Mouse (Mus musculus) megakaryocyte, adult 5-6 weeks (primary cell): Measurements from ENCODE around the gene Klk1b27. TPM values are rescaled to one million over a fixed set of nuclear protein-coding genes. Genes with fewer than 3 reads are reported as not detected.
"Not testable (repeated sequence)": the region's sequence is repeated elsewhere in the genome, so short reads cannot be mapped to it uniquely, and the experiment has no call there.

Experiments
- ATAC-seq: 2 replicates; pipeline ENCODE4 v1.8.0; 2016; ENCODE audit warnings: mild to moderate bottlenecking, inconsistent platforms; ENCODE audit not compliant: poor library complexity, severe bottlenecking
- total RNA-seq, 2 experiments: library from RNA; stranded (forward) in 1 of 2; stranded (reverse) in 1 of 2; fragments of 153-499, 151-499 nt in 1 of 2; fragments of 221-1000, 200-1000 nt in 1 of 2; gene quantifications; 2 replicates each; pipeline versions ENCODE4 v1.2.3 to v1.2.4; 2015 to 2017

Gene Klk1b27
- total RNA-seq (2015) (not detected in 2 replicates), total RNA-seq (2017) (not detected in 2 replicates)

DNA sequence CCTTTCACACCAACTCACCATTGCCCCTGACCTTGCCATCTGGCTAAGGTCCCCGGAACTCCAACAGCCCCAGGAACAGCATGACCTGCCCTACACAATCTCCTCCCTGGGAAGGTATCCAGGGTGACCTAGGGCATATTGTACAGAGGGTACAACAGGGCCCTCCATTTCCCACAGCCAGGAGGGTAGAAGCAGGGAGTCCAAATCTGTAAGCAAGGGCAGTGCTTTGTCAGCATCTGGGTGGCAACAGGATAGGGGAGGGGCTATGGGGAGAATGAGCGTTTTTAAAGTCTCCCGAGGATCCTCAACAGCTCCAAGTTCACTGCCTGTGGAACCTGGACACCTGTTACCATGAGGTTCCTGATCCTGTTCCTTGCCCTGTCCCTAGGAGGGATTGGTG, at the start of gene Klk1b27:
Gene Klk1b27 (plus strand): TSS at position 301 of the 400 bp plus-strand sequence.
- not testable (repeated sequence) for ATAC-seq

DNA sequence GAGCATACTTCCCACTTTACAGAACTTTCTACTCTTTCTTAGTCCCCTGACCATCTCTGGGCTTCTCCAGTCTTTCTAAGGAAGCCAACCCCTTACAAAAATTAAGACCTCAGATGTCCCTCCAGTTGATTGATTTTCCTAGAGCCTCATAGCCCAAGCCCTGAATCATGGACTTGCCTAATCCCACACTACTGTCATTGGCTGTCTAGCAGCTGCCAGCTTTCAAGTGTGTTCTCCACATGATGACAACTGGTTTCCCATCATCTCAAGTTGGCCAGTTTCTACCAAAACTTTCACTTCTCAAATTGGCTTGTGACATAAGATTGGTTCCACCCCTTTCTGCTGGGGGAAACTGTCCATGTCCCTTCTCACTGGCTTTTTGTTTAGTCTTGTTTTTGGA, 47.2 kb upstream of the Klk1b27 start:
- ATAC-seq, result peak; percentile 95

DNA sequence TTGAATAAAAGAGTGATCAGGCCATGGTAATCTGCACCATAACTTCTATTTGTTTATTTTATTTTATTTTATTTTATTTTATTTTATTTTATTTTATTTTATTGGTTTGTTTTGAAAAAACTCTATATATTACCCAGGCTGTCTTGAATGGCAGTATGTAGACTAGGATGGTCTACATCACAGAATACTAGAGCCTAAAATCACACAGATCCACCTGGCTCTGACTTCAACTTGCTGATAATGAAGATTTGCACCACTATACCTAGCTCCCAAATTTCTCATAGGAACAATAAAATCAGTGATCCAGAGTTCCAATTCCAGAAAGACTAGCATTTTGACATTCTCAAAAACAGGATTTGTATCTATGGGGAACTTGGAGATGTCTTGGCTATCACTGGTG, 40.2 kb upstream of the Klk1b27 start, which contains the start of gene Klk1b26:
Gene Klk1b26 (plus strand): TSS at position 301 of the 400 bp plus-strand sequence.
- ATAC-seq, result not testable (repeated sequence)

DNA sequence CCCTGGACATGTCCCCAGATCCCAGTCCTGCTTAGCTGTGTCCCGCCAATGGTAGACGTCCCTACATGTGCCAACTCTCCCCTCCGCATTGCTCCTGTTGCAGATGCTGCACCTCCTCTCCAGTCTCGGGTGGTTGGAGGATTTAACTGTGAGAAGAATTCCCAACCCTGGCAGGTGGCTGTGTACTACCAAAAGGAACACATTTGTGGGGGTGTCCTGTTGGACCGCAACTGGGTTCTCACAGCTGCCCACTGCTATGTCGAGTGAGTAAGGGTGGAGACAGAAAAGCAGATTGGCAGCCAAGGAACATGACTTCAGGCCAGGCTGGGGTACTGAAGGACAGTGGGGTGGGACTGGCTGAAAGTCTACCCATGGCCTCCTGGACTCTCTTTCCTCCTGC, 37.4 kb upstream of the Klk1b27 start:
- not testable (repeated sequence) for ATAC-seq

DNA sequence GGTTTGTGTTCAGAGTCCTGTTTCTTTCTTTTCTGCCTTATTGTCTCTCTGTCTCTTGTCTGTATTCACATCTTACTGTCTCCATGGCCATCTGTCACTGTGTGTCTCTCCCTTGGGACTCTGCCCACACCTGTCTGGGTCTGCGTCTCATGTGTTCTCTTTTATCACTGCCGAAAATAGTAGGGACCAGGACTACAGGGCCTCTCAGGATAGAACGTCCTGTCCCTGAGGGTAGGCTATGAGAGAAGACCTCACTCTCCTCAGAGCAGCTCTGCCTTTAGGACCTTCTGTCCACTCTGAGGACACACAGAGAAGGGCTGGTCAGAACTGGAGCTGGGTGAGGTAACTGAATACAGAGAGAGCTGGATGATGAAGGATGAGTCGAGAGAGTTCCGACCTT, 37.0 kb upstream of the Klk1b27 start:
- no peak for ATAC-seq

DNA sequence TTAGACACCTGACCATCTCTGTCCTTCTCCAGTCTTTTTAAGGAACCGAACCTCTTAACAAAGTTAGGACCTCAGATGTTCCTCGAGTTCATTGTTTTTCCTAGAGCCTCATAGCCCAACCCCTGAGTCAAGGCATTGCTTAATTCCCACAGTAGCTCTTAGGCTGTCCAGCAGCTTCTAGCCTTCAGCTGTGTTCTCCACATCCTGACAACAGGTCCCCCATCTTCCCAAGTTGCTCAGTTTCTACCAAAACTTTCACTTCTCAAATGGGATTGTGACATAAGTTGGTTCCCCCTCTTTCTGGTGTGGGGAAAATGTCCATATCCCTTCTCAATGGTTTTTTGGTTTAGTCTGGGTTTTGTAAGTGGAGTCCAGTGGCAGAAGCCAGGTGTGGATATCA, 20.0 kb downstream of the Klk1b27 start:
- ATAC-seq, result peak; percentile 30

DNA sequence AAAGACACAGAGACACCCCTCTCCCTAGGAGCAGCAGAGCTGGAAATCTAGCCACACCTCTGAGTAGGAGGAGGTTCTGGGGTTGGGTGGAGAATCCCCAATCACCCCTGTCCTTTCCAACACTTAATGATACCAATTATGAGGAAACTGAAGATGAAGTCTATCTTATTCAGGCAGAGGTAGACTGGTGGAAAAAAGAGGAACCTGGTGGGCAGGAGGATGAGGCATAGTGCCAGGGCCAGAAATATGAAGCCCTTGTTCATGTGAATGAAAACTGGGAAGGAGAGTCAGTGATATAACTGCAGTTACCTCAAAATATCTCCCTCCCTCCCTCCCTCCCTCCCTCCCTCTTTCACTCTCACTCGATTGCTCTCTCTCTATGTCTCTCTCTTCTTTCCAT, 25.6 kb downstream of the Klk1b27 start:
- no peak for ATAC-seq

DNA sequence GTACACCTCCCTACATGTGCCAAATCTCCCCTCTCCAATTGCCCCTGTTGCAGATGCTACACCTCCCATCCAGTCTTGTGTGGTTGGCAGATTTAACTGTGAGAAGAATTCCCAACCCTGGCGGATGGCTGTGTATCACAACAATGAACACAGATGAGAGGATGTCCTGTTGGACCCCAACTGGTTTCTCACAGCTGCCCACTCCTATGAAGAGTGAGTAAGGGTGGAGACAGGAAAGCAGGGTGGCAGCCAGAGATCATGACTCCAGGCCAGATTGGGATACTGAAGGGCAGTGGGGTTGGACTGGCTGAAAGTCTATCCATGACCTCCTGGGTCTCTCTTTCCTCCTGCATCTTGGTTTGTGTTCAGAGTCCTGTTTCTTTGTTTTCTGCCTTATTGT, 44.0 kb downstream of the Klk1b27 start:
- no peak for ATAC-seq

DNA sequence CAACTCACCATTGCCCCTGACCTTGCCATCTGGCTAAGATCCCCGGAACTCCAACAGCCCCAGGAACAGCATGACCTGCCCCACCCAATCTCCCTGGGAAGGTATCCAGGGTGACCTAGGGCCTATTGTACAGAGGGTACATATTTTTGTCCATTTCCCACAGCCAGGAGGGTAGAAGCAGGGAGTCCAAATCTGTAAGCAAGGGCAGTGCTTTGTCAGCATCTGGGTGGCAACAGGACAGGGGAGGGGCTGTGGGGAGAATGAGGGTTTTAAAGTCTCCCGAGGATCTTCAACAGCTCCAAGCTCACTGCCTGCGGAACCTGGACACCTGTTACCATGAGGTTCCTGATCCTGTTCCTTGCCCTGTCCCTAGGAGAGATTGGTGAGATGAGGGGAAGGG, 49.9 kb downstream of the Klk1b27 start, which contains the start of gene Klk1b21:
Gene Klk1b21 (plus strand): TSS at position 301 of the 400 bp plus-strand sequence.
- ATAC-seq, result not testable (repeated sequence)

Other genes starting within 250 kb of the Klk1b27 start
- gene Klk7, start 241.0 kb upstream of the Klk1b27 start, total RNA-seq (2015), result not detected in 2 replicates
- gene Klk7, start 241.0 kb upstream of the Klk1b27 start, total RNA-seq (2017), result not detected in 2 replicates
- not detected in 2 replicates for gene Klk6, start 227.8 kb upstream of the Klk1b27 start, total RNA-seq (2015)
- gene Klk6, start 227.8 kb upstream of the Klk1b27 start, total RNA-seq (2017), result not detected in 2 replicates
- gene Klk5, start 210.3 kb upstream of the Klk1b27 start, total RNA-seq (2015), result not detected in 2 replicates
- gene Klk5, start 210.3 kb upstream of the Klk1b27 start, total RNA-seq (2017), result not detected in 2 replicates
- gene Klk4, start 171.1 kb upstream of the Klk1b27 start, total RNA-seq (2015), result not detected in 2 replicates
- gene Klk4, start 171.1 kb upstream of the Klk1b27 start, total RNA-seq (2017), result not detected in 2 replicates
- 0.55 TPM in 1 of 2 replicates, not detected in the other for gene Klk15, start 118.5 kb upstream of the Klk1b27 start, total RNA-seq (2015)
- gene Klk15, start 118.5 kb upstream of the Klk1b27 start, total RNA-seq (2017), result not detected in 2 replicates
- not detected in 2 replicates for gene Klk1b8, start 101.6 kb upstream of the Klk1b27 start, total RNA-seq (2015)
- not detected in 2 replicates for gene Klk1b8, start 101.6 kb upstream of the Klk1b27 start, total RNA-seq (2017)
- not detected in 2 replicates for gene Klk1b1, start 85.5 kb upstream of the Klk1b27 start, total RNA-seq (2015)
- not detected in 2 replicates for gene Klk1b1, start 85.5 kb upstream of the Klk1b27 start, total RNA-seq (2017)
- gene Klk1b9, start 76.2 kb upstream of the Klk1b27 start, total RNA-seq (2015), result not detected in 2 replicates
- not detected in 2 replicates for gene Klk1b9, start 76.2 kb upstream of the Klk1b27 start, total RNA-seq (2017)
- 0.33 and 0.84 TPM in 2 replicates for gene Klk1b11, start 56.4 kb upstream of the Klk1b27 start, total RNA-seq (2015)
- 1.1 TPM in 1 of 2 replicates, not detected in the other for gene Klk1b11, start 56.4 kb upstream of the Klk1b27 start, total RNA-seq (2017)
- gene Klk1b26, start 40.1 kb upstream of the Klk1b27 start, total RNA-seq (2015), result not detected in 2 replicates
- gene Klk1b26, start 40.1 kb upstream of the Klk1b27 start, total RNA-seq (2017), result not detected in 2 replicates
- gene Klk1b21, start 50.0 kb downstream of the Klk1b27 start, total RNA-seq (2015), result not detected in 2 replicates
- not detected in 2 replicates for gene Klk1b21, start 50.0 kb downstream of the Klk1b27 start, total RNA-seq (2017)
- not detected in 2 replicates for gene Klk1b22, start 60.4 kb downstream of the Klk1b27 start, total RNA-seq (2015)
- gene Klk1b22, start 60.4 kb downstream of the Klk1b27 start, total RNA-seq (2017), result not detected in 2 replicates
- gene Klk1b16, start 84.5 kb downstream of the Klk1b27 start, total RNA-seq (2015), result not detected in 2 replicates
- not detected in 2 replicates for gene Klk1b16, start 84.5 kb downstream of the Klk1b27 start, total RNA-seq (2017)
- not detected in 2 replicates for gene Klk1b24, start 135.9 kb downstream of the Klk1b27 start, total RNA-seq (2015)
- gene Klk1b24, start 135.9 kb downstream of the Klk1b27 start, total RNA-seq (2017), result not detected in 2 replicates
- not detected in 2 replicates for gene Klk1b3, start 145.9 kb downstream of the Klk1b27 start, total RNA-seq (2015)
- gene Klk1b3, start 145.9 kb downstream of the Klk1b27 start, total RNA-seq (2017), result not detected in 2 replicates
- gene Klk1b4, start 155.1 kb downstream of the Klk1b27 start, total RNA-seq (2015), result not detected in 2 replicates
- gene Klk1b4, start 155.1 kb downstream of the Klk1b27 start, total RNA-seq (2017), result not detected in 2 replicates
- gene Klk1b5, start 163.7 kb downstream of the Klk1b27 start, total RNA-seq (2015), result not detected in 2 replicates
- gene Klk1b5, start 163.7 kb downstream of the Klk1b27 start, total RNA-seq (2017), result not detected in 2 replicates
- gene Klk1, start 173.1 kb downstream of the Klk1b27 start, total RNA-seq (2015), result not detected in 2 replicates
- gene Klk1, start 173.1 kb downstream of the Klk1b27 start, total RNA-seq (2017), result not detected in 2 replicates
- gene Gm36864, start 183.9 kb downstream of the Klk1b27 start, total RNA-seq (2015), result not detected in 2 replicates
- not detected in 2 replicates for gene Gm36864, start 183.9 kb downstream of the Klk1b27 start, total RNA-seq (2017)
- 3.0 and 3.1 TPM in 2 replicates for gene 1700028J19Rik, start 194.4 kb downstream of the Klk1b27 start, total RNA-seq (2015)
- 0.62 and 0.94 TPM in 2 replicates for gene 1700028J19Rik, start 194.4 kb downstream of the Klk1b27 start, total RNA-seq (2017)
- 19.9 and 20.8 TPM in 2 replicates for gene 2410002F23Rik, start 194.4 kb downstream of the Klk1b27 start, total RNA-seq (2015)
- 17.2 and 23.0 TPM in 2 replicates for gene 2410002F23Rik, start 194.4 kb downstream of the Klk1b27 start, total RNA-seq (2017)
- gene Acp4, start 205.1 kb downstream of the Klk1b27 start, total RNA-seq (2015), result not detected in 2 replicates
- not detected in 2 replicates for gene Acp4, start 205.1 kb downstream of the Klk1b27 start, total RNA-seq (2017)
- gene Gm15517, start 209.2 kb downstream of the Klk1b27 start, total RNA-seq (2015), result not detected in 2 replicates
- gene Gm15517, start 209.2 kb downstream of the Klk1b27 start, total RNA-seq (2017), result not detected in 2 replicates